Mouse (Mus musculus) embryonic fibroblast, embryonic 13.5 days (primary cell): ENCODE measurements at regions not wholly inside any gene's neighbourhood (a gene's known extent, or its start where the extent isn't known, plus 50 kb on each side); places are given as distances from the start of the nearest gene placed in this dataset.

ENCODE experiments used
- CTCF ChIP-seq: IDR thresholded peaks from 2 replicates; pipeline ENCODE4 v1.5.1; 2011; ENCODE audit warnings: mild to moderate bottlenecking, control low read depth, low read length, moderate library complexity, borderline replicate concordance; ENCODE audit not compliant: insufficient read depth
- POLR2A ChIP-seq: IDR thresholded peaks from 2 replicates; pipeline ENCODE4 v1.6.1; 2011; ENCODE audit warnings: low read depth, mild to moderate bottlenecking, control low read depth, low read length, moderate library complexity

DNA sequence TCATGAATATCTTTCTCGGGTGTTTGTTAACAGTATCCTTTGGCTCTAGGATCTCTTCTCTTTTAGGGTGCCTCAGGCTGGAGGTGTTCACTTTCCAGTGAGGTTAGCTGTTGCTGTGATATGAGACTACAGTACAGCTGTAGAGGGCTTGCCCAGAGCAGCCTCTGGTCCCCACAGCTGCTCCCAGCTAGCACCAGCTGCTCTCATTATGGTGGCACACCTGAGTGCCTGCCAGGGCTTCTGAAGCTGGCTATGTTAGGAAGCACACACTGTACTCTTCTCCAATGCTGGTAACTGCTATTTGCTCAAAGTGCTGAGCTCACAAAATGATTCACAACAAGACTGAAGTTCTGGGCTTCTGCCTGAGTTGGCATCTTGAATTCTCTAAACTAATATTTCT is 154.7 kb downstream of the Foxo1 start:
- TF ChIP-seq POLR2A = no peak
- TF ChIP-seq CTCF = no peak
